Mouse (Mus musculus): ENCODE results near the gene Ccdc62.

GRCm38 (mm10) chr5:123935931-123936330, 5.5 kb downstream of the Ccdc62 start:
- TF ChIP-seq POLR2A (IDR thresholded peaks at IDR 0.05; ENCODE audit: extremely low read depth, insufficient read depth, low read length) (no peak), CTCF (IDR thresholded peaks at IDR 0.05; ENCODE audit: extremely low read depth, insufficient read depth, low read length) (no peak)
